ENCODE assay signal across 8 mouse cellular contexts in genomic region chr15:60822803-60823619, GRCm38 (mm10). TPM values are rescaled to one million over a fixed set of nuclear protein-coding genes. Genes with fewer than 3 reads are reported as not detected.
DNase-seq lines count a peak whose midpoint lies in the region; ATAC-seq and TF ChIP-seq lines count a peak whose summit lies in the region.

No protein-coding gene starts in this region.

- H3K4me3 ChIP-seq in brown adipose tissue, adult 24 weeks (ENCODE audit: insufficient read depth, low read depth, low read length), result peak overlapping the region; percentile 91
- peak overlapping the region; percentile 64 for H3K4me3 ChIP-seq in forebrain, embryonic 12.5 days (replicated peaks)
- peak overlapping the region; percentile 85 for H3K4me3 ChIP-seq in heart, embryonic 16.5 days (ENCODE audit: low read length)
- peak overlapping the region; percentile 55 to 58 for H3K4me3 ChIP-seq in liver, embryonic 14.5 days (ENCODE audit: insufficient read depth in 1 of 2, low read depth in 2 of 2, low read length in 2 of 2)
- peak overlapping the region; percentile 73 for H3K4me3 ChIP-seq in stomach, embryonic 15.5 days (replicated peaks)

- peak overlapping the region; percentile 98 for H3K4me2 ChIP-seq in forebrain, embryonic 12.5 days
- peak overlapping the region; percentile 98 for H3K4me2 ChIP-seq in heart, embryonic 16.5 days (ENCODE audit: low read depth, low read length)
- peak overlapping the region; percentile 83 for H3K4me2 ChIP-seq in liver, embryonic 14.5 days (ENCODE audit: low read depth)
- peak overlapping the region; percentile 97 for H3K4me2 ChIP-seq in stomach, embryonic 15.5 days

- TF ChIP-seq EP300 in liver, embryonic 14.5 days (IDR thresholded peaks at IDR 0.05; ENCODE audit: low read depth), result no peak

- DNase-seq in B cell, adult 2 months, result peak; percentile 67 to 71
- peak; percentile 82 to 92 for DNase-seq in kidney, postnatal 25 days
- DNase-seq in liver, embryonic 14.5 days (ENCODE audit: low read depth in 3 of 3, low spot score in 3 of 3), result no peak
- peak; percentile 42 to 45 for DNase-seq in natural killer cell, adult 2 months (ENCODE audit: low spot score in 2 of 2)

- peaks cover 6% of the 10 kb centered on the region for H3K36me3 ChIP-seq in forebrain, embryonic 12.5 days (replicated peaks)
- H3K36me3 ChIP-seq in heart, embryonic 16.5 days (ENCODE audit: control insufficient read depth, insufficient read depth), result peaks cover 2% of the 10 kb centered on the region; the same call in 1 of the 2 replicates
- H3K36me3 ChIP-seq in liver, embryonic 14.5 days (replicated peaks; ENCODE audit: control insufficient read depth, insufficient read depth, low read depth), result no peaks in the 10 kb centered on the region
- H3K36me3 ChIP-seq in stomach, embryonic 15.5 days, result 0 out of 2 replicates have a peak, but pooled peaks cover 4% of the 10 kb centered on the region

- H3K4me1 ChIP-seq in brown adipose tissue, adult 24 weeks (ENCODE audit: control insufficient read depth, insufficient read depth, insufficient read length, low read length), result no peaks in the 10 kb centered on the region; the same call in 1 of the 2 replicates
- H3K4me1 ChIP-seq in forebrain, embryonic 12.5 days, result peaks cover 23% of the 10 kb centered on the region
- H3K4me1 ChIP-seq in heart, embryonic 16.5 days (ENCODE audit: control insufficient read depth, insufficient read depth, low read length), result peaks cover 9% of the 10 kb centered on the region; the same call in 1 of the 2 replicates
- H3K4me1 ChIP-seq in liver, embryonic 14.5 days (replicated peaks; ENCODE audit: control insufficient read depth in 2 of 2, insufficient read depth in 2 of 2, low read length in 1 of 2), result peaks cover 0 to 6% of the 10 kb centered on the region in 2 experiments; a peak in 1 of 4 replicates
- H3K4me1 ChIP-seq in stomach, embryonic 15.5 days, result no peaks in the 10 kb centered on the region

- ATAC-seq in forebrain, embryonic 12.5 days (ENCODE audit: low FRiP score), result peak; percentile 81
- peak; percentile 56 for ATAC-seq in heart, embryonic 16.5 days (replicated peaks; ENCODE audit: extremely low read depth, insufficient read depth, low FRiP score)
- peak; percentile 62 for ATAC-seq in liver, embryonic 14.5 days (ENCODE audit: insufficient read depth)
- ATAC-seq in stomach, embryonic 15.5 days (ENCODE audit: insufficient read depth, low FRiP score, low read depth), result peak; percentile 44

- peak; percentile 49 for TF ChIP-seq CTCF in liver, embryonic 14.5 days (IDR thresholded peaks at IDR 0.05; ENCODE audit: low read depth)

- under 1% methylated on average over 68 of the region's 68 CpGs for WGBS in forebrain, embryonic 12.5 days
- under 1% methylated on average over 68 of the region's 68 CpGs for WGBS in heart, embryonic 16.5 days
- WGBS in liver, embryonic 14.5 days (ENCODE audit: insufficient replicate concordance), result under 1% methylated on average over 62 of the region's 68 CpGs
- WGBS in stomach, embryonic 15.5 days, result under 1% methylated on average over 68 of the region's 68 CpGs

- H3K9ac ChIP-seq in forebrain, embryonic 12.5 days, result peak overlapping the region; percentile 68
- peak overlapping the region; percentile 89 for H3K9ac ChIP-seq in heart, embryonic 16.5 days (ENCODE audit: low read length)
- H3K9ac ChIP-seq in liver, embryonic 14.5 days (replicated peaks), result peak overlapping the region; percentile 5
- peak overlapping the region; percentile 53 for H3K9ac ChIP-seq in stomach, embryonic 15.5 days

- H3K9me3 ChIP-seq in forebrain, embryonic 12.5 days, result no peaks in the 10 kb centered on the region
- no peaks in the 10 kb centered on the region for H3K9me3 ChIP-seq in heart, embryonic 16.5 days (replicated peaks; ENCODE audit: control insufficient read depth, low read length)
- H3K9me3 ChIP-seq in liver, embryonic 14.5 days (ENCODE audit: control insufficient read depth, low read length), result no peaks in the 10 kb centered on the region
- no peaks in the 10 kb centered on the region for H3K9me3 ChIP-seq in stomach, embryonic 15.5 days

- peaks cover 5% of the 10 kb centered on the region; the same call in 1 of the 2 replicates for H3K27me3 ChIP-seq in forebrain, embryonic 12.5 days
- H3K27me3 ChIP-seq in heart, embryonic 16.5 days (ENCODE audit: control insufficient read depth, insufficient read depth, low read length), result no peaks in the 10 kb centered on the region
- H3K27me3 ChIP-seq in liver, embryonic 14.5 days (ENCODE audit: control insufficient read depth, insufficient read depth, low read length), result no peaks in the 10 kb centered on the region; the same call in 1 of the 2 replicates
- no peaks in the 10 kb centered on the region for H3K27me3 ChIP-seq in stomach, embryonic 15.5 days (replicated peaks)

- H3K27ac ChIP-seq in brown adipose tissue, adult 24 weeks (replicated peaks; ENCODE audit: low read depth, low read length), result peak overlapping the region; percentile 85
- peak overlapping the region; percentile 74 for H3K27ac ChIP-seq in forebrain, embryonic 12.5 days
- H3K27ac ChIP-seq in heart, embryonic 16.5 days (ENCODE audit: low read length), result peak overlapping the region; percentile 84
- H3K27ac ChIP-seq in liver, embryonic 14.5 days, result no peak overlapping the region
- peak overlapping the region; percentile 98 for H3K27ac ChIP-seq in stomach, embryonic 15.5 days

RNA-seq across cellular contexts. Expression of gene Fam84b, which starts 30.6 kb away (rescaled TPM):
- 3.1 and 4.0 TPM in 2 replicates for polyA plus RNA-seq in brown adipose tissue, adult 24 weeks (2012; ENCODE audit: insufficient read depth, insufficient read length, missing spikeins)
- 14.1 and 19.7 TPM in 2 replicates for polyA plus RNA-seq in forebrain, embryonic 12.5 days (2016; fragmentation: Nextera tagmentation; extraction: Ambion mirVana)
- polyA plus RNA-seq in heart, embryonic 16.5 days (2015; fragmentation: Nextera tagmentation; extraction: Ambion mirVana), result 3.9 and 5.9 TPM in 2 replicates
- polyA plus RNA-seq in liver, embryonic 14.5 days (2012; rRNA removed), result 1.4 and 1.6 TPM in 2 replicates
- polyA plus RNA-seq in liver, embryonic 14.5 days (2014; fragmentation: Nextera tagmentation; extraction: Ambion mirVana), result 2.5 and 2.9 TPM in 2 replicates
- 17.8 and 22.5 TPM in 2 replicates for polyA plus RNA-seq in stomach, embryonic 15.5 days (2015; fragmentation: Nextera tagmentation; extraction: Ambion mirVana)

Comparison
In these comparisons a context has a peak if more than half of its experiments do, and no peak if none do; other contexts are left out.
1. DNase-seq: peak in B cell, adult 2 months (2 of 2), kidney, postnatal 25 days (2 of 2) and natural killer cell, adult 2 months (2 of 2); none in liver, embryonic 14.5 days (0 of 3).
2. H3K9ac ChIP-seq: peak in every context shown above with its lines; median percentile 89 in heart, embryonic 16.5 days; 68 in forebrain, embryonic 12.5 days; 53 in stomach, embryonic 15.5 days; 5 in liver, embryonic 14.5 days.
3. Peak in every context shown above with its lines, with median percentiles within 50 percentile points of each other: H3K4me3 ChIP-seq, ATAC-seq and H3K4me2 ChIP-seq.